Mouse (Mus musculus): ENCODE results near the gene Rab8b.
"Not testable (repeated sequence)": the region's sequence is repeated elsewhere in the genome, so short reads cannot be mapped to it uniquely, and the experiment has no call there.

Gene Rab8b

DNA sequence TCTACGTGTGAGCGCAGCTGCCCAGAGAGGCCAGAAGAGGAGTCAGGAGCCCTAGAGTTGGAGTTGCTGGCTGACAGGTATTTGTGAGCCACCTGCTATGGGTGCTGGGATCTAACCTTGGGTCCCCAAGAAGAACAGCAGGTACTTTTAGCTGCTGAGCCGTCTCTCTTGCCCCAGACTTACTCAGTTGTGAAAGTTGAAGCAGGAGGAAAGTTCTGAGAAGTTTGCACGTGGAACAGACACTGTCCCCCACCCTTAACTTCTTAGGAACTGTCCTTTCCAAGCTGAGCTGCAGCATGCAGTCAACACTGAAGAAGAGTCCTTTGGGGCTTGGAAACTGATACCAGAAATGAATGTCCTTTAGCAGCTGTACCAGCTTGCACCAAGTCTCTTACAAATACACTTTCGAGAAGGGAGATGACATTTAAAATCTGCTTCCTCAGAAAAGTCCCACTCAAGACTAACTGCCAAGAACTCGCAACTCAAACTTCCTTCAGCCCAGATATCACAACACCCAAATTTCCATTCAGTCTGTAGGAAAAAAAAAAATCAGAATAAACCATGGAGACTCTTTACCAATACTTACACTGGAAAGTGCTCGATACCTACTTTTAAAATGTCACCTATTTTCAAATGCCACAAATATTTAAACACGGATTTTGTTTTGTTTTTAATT lies 2.1 kb downstream of the Rab8b start:
- in situ Hi-C loops (cut with MboI): no loop called here

DNA sequence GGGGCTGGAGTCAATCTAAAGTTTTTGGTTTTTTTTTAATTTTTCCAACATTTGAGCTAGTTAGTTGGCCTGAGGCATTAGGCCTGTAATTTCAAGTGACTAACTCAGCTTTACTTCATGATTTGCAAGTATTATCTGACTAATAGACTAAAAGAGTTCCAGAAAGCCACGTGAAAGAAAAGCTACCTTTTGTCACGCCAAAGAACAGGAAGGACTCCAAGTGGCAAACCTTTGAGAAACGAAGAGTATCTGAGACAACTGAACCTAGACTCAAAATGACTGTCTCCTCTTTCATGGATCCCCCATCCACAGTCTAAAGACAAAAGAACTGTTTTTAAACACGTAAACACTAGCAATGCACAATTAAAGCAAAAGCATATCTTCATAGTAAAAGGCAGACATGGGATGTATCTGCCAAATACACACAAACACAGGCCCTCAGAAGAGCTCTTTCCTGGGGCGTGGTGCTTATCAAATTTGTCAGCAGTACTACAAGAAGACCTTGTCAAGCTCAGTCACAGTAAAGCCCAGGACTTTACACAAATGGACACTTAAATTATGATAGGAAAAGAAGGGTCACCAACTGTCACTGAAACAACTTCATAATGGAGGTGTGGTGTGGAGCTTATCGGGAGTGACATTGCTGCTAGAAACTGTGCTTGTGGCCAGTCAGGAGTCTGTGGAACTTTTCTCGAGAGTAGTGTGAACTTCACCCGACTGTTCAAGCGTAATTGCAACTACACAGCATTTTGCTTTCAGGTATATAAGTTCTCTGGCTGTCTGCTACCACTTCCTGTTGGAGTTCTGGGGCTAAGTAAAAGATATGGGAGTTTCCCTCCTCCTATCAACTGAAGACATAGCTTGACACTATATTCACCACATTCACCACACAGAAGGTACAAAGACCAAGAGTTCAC lies 3.4 kb downstream of the Rab8b start:
- in situ Hi-C loops (cut with MboI): no loop called here

DNA sequence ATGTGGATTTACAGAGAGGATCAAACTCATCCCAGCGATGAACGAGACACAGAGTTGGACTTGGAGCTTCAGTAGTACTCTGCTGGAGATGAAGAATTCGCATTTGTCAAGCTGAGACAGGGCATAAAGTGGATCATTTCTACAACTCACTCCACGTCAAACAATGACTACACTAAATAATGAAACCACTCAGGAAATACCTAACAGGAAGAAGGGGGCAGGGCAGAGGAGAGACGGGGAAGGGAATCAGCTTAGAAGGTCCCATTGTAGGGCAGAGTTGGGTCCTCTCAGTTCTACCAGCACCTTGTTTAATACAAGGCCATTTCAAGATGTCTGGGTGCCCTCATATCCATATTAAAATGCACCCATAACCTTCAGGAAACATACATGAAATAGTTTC lies 4.1 kb downstream of the Rab8b start:
- in situ Hi-C loops (cut with MboI): no loop called here

DNA sequence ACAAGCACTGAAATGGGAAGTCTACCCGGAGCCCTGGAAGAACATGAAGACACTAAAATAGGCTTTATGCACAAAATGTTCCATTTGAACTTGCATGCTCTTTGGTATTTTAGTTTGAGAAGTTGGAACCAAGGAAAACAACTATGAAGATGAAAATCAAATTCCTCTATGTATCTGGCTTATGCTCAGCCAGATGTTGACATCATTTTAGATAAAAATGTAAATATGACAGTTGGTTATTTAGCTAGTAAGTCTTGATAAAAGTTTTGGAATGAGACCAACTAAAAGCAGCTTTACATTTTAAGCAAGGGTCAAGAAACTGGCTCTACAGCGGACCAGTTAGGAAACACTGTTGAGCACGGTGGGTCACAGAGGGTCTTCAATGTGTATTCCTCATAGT lies 4.9 kb downstream of the Rab8b start:
- in situ Hi-C loops (cut with MboI): no loop called here

DNA sequence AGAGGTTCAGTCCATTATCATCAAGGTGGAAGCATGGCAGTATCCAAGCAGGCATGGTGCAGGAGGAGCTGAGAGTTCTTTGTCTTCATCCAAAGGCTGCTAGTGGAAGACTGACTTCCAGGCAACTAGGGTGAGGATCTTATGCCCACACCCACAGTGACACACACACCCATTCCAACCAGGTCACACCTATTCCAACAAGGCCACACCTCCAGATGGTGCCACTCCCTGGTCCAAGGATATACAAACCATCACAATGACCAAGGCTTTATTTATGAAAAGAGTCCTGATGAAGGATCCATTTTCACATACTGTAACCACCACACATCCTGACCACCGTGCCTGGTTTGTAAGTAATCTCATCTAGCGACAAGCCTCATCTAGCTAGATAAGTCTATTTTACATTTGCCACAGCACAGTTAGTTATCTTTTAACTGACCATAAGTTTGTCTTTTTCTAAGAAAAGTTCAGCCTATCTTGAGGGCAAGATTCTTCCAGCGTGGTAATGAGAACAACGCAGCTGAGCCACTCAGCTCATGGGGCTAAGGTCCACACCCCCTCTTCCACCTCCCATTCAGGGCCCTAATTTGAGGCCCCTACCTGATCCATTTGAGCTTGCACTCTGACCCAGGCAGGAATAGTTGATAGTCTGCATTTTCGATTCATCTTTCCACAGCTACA lies 6.1 kb downstream of the Rab8b start:
- in situ Hi-C loops (cut with MboI): not testable (repeated sequence)

DNA sequence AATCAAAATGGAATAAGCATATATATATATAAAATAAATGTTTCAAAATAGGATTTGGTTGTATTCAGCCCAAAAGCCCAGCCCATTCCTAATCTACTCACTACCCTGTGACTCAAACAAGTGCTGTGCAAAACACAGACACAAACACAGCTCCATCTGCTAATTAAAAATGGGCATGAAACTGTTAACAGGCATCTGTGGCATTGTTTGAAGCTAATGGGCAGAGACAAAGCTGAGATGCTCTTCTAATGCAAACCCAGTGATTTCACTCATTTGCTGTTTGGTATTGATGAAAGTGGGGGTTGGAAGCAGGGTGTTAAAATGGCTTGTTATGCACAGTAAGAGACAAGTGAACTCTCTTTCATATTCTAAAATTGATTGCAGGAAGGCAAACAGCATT lies 7.2 kb downstream of the Rab8b start:
- in situ Hi-C loops (cut with MboI): no loop called here

DNA sequence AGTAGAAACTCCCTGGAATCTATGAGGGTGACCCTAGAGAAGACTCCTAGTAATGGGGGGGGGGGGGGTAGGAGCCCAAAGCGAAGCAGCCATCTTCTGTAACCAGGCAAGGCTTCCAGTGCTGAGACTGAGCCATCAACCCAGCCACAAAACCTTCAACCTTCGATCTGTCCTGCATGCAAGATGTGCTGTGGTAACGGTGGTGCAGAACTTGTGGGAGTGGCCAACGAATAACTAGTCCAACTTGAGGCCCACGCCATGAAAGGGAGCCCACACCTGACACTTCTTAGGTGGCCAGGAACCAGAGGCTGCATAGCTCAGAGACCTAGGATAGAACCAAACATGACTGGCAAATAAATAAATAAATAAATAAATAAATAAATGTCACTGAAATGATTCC lies 8.8 kb downstream of the Rab8b start:
- in situ Hi-C loops (cut with MboI): no loop called here

DNA sequence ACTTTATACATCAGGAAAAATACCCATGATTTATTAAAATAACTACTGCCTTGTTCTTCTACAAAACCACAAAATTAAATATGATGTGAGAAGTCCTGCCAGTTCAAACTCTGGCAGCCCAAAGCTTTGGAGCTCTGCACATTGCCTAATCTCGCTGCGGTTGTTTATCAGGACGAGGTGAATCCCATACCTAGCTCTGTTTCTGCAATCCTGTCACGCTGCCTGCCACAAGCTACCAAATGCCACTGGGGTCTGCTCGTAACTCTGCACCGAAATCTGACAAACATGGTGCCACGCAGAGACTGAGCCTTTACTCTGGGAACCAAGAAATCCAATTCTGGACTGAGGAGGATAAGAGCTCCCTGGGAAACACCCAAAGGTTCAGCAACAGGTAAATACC lies 9.6 kb downstream of the Rab8b start:
- in situ Hi-C loops (cut with MboI): no loop called here

DNA sequence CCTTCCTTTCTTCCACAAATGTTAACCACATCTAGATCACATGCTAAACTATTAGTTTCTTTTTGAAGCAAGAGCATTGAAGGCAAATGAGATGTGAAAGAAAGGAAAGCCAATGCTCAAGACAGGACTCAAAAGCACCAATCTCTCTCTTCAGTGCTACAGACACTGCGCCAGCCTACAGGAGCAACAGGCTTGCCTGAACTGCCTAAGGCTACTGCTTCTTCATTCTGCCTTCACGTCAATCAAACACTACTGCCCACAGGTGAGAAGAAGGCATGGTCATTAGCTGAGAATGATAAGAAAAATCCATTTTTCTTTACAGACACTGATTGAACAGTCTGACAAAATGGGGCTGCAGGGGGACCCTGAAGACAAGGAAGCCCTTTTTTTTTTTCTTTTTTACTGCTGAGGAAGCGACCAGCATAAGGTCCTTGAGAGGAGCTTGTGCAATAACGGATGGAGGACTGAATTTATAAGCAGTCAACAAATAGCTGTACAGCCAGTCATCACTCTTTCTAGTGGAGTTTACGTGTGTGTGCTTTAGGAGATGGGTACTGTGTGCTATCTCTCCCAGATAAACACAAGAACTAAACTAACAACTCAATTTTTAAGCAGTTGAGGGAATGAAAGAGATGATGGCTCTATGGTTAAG lies 11.6 kb downstream of the Rab8b start:
- in situ Hi-C loops (cut with MboI): no loop called here

DNA sequence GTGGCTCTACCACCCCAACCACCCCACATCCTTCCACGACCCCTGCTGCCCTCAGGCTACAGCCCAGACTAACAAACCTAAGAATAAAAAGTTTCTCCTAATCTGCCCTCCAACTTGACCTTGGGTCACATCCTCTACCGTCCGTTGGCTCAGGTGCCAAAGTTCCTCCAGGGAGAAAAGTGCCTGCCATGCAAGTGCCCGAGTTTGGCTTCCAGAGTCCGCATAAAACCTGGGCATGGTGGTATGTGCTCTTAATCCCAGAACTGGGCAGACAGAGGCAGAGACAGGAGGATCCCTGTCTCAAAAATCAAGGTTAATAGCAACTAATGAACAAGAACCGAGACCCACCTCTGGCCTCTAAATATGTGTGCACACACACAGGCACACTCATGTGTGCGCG lies 12.4 kb downstream of the Rab8b start:
- in situ Hi-C loops (cut with MboI): no loop called here

DNA sequence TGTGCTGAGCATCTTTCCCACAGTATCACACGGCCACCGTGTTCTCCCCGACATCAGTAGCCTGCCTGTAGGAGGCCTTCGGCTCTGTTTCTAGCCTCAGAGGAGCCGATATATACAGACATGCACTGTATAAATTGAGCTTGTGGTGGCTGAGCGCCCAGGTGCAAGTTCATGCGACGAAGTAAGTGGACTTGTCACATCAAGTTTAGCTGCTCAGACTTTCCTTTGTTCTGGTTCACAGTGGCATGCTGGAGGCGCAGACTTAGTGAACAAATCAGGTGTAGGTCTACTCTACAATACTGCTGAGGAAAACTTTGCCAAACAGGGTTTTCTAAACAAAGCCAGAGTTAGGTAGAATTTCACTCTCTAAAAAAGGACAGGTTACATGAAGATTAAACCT lies 13.5 kb downstream of the Rab8b start:
- in situ Hi-C loops (cut with MboI): no loop called here

DNA sequence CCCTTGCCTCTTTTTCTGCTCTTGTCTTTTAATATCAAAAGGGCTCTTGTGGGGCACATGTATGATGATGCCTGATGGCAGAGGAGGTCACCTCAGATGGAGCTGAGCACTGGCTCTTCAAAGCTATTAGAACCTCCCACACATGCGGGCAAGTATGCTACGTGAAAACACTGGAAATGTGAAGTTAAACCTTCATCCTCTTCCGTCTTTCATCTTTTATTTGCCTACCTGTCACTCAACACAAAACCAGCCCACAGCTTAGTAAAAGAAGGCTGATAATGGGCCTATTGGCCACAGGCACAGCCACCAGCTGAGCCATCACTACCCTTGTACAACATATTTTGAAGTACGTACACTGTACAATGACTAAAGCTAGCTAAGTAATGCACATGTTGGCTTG lies 20.0 kb downstream of the Rab8b start:
- in situ Hi-C loops (cut with MboI): no loop called here

DNA sequence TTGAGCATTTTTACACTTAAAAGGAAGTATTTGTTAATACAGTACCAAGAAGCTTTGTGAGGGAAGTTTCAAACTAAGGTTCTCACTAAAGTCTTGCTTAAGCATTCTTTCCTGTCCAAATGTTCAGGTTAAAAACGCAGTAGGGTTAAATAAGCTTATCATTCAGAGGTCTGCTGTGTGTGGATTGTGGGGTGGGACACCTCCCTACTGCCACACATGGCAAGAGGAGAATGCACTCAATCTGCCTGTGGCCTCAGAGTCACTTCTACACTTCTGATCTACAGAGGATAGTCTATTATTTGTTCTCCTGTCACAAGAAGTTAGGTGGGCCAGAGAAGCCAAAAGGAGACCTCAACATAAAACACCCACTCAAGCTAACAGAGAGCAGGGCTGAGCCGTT lies 20.4 kb downstream of the Rab8b start:
- in situ Hi-C loops (cut with MboI): no loop called here

DNA sequence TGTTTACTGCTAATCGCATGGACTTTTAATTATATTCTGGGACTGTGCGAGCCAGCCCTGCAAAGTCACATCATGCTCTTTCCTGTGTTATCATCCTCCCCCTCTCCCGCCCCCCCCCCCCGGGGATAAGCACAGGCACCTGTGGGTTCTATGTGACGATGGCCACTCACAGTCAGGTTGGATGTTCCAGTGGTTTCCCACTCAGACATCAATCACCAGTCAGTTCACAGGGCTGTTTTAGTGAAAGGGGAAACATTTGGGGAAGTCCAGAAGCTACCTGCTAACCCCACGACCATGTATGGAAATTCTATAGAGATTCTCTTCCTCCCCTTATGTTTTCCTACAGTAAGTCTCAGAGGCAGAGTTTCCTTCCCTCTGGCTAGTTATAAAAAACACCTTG lies 21.6 kb downstream of the Rab8b start:
- in situ Hi-C loops (cut with MboI): no loop called here

DNA sequence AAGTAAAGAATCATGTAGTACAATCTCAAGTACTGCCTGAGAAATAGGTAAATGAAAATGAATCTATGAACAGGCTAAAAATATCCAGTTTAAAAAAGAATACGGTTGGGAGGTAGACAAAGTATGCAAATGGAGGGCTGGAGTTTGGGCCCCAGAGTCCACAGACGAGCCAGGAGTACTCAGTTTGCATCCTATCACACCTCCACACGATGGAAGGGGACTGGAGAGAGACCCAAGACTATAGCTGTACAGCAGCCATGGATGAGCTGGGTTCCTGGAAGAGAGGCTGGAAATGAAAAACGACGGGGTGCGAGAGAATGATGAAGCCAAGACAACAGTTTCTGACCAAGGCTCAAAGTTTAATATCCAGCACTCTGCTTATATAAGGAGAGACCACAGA lies 22.5 kb downstream of the Rab8b start:
- in situ Hi-C loops (cut with MboI): no loop called here

DNA sequence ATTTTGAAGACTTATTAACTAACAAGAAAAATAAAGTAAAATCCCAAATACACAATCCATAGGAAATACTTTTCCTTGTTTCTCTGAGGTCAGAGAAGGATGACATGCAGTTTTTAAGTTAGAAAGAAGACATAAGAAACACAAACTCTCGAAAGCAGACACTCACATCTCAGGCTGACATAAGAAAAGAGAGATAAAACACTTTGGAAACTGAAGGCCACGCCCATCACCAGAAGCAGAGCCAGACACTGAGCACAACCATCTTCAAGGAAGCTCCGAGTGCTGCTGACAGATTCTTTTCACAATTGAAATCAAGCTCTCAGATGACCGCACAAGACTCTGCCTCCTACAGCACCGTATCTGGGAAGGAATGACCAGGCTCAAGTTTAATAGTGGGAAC lies 23.5 kb downstream of the Rab8b start:
- in situ Hi-C loops (cut with MboI): no loop called here

DNA sequence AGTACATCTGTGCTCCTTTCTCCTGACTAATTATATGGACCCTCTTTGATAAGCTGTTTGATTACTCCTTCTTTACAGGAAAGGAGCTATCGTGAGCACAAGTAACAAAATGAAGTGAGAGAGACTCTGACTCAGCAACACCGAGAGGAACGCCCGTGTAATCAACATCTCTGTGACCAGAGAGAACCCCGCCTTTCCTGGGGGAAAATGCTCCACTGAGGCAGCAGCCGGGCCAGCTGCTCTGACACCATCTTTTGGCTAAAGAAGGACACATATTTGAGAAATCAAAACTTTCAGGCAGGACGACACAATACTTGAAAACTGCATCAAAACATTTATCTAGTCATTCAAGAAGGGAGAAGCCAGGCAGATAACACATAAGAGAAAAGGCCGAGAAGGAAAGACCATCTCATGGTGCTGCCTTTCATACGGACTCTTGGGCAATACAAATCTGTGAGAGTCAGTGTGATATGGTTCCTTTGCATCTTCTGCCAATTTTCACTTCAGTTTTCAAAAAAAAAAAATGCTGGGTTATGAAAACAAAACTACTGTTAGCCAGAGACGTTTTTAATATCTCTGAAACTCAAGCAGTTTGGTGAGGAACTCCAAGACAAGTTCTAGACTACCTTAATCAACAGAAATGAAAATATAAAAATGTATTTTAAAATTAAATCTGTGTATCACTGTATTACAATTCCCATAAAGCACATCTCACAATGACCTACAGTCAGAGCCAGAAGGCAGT lies 24.3 kb downstream of the Rab8b start:
- in situ Hi-C loops (cut with MboI): no loop called here

DNA sequence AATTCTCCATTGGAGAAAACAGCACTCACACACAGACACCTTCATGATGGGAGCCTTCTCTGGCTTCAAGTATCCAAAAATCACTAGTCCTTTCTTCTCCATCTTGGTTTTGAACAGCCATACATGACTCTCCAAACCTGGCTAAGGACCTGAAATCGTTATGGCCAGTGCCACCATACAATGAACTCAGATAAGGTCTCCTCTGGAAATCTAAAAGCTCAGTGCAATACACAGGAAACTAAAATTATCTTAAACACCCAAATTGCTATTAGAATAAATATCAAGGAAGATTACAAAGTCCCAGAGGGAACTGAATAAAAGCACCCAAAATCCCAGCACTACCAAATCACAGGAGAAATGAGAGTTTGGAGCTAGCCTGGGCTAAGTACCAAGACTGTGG lies 25.1 kb downstream of the Rab8b start:
- in situ Hi-C loops (cut with MboI): no loop called here

DNA sequence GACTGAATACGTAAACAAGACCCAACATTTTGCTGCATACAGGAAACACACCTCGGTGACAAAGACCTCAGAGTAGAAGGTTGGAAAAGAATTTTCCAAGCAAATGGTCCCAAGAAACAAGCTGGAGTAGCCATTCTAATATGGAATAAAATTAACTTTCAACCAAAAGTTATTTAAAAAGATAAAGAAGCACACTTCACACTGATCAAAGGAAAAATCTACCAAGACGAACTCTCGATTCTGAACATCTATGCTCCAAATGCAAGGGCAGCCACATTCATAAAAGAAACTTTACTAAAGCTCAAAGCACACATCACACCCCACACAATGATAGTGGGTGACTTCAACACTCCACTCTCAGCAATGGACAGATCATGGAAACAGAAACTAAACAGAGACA lies 27.0 kb downstream of the Rab8b start:
- in situ Hi-C loops (cut with MboI): not testable (repeated sequence)

DNA sequence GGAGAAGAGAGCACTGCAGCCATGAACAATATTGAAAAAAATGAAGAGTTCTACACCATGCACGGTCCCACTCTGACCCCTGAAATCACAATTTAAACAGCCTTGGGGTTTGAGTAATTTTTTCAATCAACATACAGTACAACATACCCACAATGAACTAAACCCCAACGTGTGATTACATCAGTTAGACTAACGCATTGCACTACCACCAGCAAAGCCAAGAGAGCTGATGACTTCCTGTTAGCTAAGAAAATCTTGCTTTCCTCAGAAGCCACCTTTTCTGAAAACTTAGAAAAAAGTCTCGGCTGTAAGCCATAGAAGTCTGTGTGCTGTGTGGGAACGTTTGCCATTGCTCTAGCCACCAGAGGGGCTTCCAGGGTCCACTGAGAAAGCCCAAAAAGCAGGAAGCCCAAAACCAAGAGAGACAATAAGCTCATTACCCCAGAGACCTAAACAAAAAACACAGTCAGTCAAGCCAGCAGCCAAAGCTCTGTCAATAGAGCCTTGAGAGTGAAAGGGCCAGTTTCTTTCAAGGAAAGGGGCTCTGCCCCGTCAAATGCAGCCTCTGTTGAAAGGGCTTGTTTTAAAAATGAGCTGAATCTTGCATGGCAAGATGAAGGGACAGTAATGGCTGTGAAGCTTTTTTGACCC lies 31.4 kb downstream of the Rab8b start:
- in situ Hi-C loops (cut with MboI): no loop called here

DNA sequence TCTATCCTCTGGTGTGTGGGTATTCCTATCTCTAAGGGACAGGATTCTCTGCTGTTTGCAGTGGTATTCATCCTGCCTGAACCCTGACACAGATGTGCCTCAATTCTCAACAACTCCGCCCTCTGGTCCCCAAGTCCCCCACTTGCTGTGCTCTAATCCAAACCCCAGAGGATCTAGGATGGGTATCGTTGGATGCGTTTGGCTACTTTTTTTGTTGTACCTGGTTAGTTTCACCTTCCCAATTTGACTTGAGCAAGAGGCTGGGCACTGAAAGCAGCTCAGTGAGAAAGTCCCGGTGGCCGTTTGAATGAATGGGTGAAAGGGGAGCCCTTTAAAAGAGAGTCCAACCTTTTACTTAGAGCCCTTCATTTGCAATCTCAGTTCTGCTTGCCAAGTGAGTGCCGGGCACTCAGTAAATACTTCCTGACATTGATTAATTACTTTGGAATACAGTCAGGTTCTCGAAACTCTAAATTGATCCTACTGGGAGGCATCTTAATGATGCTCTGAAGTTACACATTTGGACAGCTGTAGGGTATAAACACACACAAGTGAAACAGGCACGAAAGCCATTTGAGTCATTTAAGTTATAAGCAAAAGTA lies 32.1 kb downstream of the Rab8b start:
- in situ Hi-C loops (cut with MboI): no loop called here

All from mature B cell (primary cell).